Mouse (Mus musculus): ENCODE data around the gene Il25. TPM values are rescaled to one million over a fixed set of nuclear protein-coding genes. Genes with fewer than 3 reads are reported as not detected.
"Not testable (repeated sequence)": the region's sequence is repeated elsewhere in the genome, so short reads cannot be mapped to it uniquely, and the experiment has no call there.

Il25 gene
- total RNA-seq, 2 experiments from 2014 or later = not detected

- intact Hi-C loops (cut with DNase I) = no loop called here
- no peak for DNase-seq (ENCODE audit: low spot score in 2 of 2)
These were observed 35.8 kb downstream of the Il25 start for GRCm38 (mm10) chr14:54968344-54968743.

DNA sequence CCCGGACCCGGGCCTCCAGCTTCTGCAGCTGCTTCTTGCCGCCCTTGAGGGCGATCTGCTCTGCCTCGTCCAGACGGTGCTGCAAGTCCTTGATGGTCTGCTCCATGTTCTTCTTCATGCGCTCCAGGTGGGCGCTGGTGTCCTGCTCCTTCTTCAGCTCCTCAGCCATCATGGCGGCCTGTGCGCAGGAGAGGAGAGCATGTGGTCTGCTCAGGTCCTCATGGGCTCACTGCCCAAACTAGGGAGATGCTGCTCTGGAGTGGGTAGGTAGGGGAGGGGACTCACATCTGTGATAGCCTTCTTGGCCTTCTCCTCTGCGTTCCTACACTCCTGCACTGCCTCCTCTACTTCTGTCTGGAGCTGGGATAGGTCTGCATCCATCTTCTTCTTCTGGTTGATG, 40.3 kb downstream of the Il25 start:
- intact Hi-C loops (cut with DNase I) = not testable (repeated sequence)

DNA sequence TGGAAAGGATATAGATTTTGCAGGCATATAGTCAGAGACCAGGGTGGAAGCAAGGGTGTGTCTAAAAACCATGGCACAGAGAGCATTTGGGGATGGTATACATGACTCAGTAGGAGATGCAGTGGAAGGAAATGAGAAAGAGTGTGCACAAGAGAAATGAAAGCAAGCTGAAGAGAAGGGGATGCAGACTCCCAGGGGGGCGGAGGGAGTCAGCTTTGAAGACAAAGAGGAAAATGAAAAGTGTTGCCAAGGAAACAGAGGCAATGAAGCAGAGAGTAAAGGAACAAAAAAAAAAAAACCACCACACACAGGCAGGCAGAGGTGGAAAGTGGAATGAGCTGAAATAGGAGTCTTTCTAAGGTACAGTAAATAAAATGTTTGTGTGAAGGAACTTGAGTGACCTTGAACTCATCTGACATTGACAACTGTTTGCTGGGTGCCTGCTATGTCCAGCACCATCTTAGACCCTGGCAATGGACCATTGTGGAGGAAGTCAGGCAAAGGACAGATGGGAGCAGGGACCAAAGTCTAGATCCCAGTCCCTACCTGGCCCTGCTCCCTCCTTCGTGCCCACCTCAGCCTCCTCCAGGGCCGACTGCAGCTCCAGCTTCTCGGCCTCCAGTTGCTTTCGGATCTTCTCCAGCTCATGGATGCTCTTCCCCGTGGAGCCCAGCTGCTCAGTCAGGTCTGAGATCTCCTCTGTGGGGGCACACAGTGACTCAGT, 41.7 kb downstream of the Il25 start:
- intact Hi-C loops (cut with DNase I) = loop anchor here (1.0 kb wide), 1 partner anchor 26 kb away; no protein-coding TSS in a partner anchor
- peak; percentile 34 to 61 for DNase-seq (ENCODE audit: low spot score in 2 of 2)

More for the DNA sequence above, 40.3 kb downstream of the Il25 start:
- DNase-seq (ENCODE audit: low spot score in 2 of 2) = not testable (repeated sequence)

DNA sequence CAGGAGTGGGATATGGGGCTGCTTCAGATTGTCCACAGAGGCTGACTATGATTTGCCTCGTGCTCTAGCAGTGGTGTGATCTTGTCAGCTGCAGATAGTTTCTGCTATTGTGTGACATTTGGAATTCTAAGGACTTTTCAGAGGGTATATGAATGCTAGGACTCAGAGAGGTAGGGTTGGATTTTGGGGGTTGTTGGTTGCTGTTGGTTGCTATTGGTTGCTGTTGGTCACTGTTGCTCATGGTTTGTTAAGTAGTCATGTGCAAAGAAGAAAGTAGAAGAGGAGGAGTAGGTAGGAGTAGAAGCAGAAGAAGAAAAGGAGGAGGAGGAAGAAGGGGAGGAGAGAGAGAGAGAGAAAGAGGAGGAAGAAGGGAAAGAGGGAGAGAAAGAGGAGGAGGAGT, 44.1 kb downstream of the Il25 start, which contains the start of gene Gm17428:
Gm17428 (plus strand) TSS at position 301 of the 400 bp plus-strand sequence.
- intact Hi-C loops (cut with DNase I) = no loop called here
- DNase-seq (ENCODE audit: low spot score in 2 of 2) = no peak

DNA sequence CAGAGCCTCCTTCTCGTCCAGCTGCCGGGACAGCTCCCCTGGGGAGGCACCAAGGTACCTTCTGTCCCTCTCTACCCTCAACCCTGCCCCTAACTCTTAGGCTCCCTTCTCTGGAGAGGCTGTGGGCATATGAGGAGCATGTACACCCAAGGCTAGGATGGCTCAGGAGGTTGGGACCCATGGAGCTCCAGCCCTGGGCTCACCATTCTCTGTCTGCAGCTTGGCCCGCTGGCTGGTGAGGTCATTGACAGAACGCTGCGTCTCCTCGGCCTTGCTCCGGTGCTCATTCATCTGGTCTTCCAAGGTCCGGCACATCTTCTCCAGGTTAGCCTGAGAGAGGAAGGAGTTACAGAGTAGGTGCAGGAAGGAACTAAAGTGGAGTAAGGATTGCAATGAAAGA, 46.2 kb downstream of the Il25 start:
- no peak for DNase-seq (ENCODE audit: low spot score in 2 of 2)
- intact Hi-C loops (cut with DNase I) = no loop called here

DNA sequence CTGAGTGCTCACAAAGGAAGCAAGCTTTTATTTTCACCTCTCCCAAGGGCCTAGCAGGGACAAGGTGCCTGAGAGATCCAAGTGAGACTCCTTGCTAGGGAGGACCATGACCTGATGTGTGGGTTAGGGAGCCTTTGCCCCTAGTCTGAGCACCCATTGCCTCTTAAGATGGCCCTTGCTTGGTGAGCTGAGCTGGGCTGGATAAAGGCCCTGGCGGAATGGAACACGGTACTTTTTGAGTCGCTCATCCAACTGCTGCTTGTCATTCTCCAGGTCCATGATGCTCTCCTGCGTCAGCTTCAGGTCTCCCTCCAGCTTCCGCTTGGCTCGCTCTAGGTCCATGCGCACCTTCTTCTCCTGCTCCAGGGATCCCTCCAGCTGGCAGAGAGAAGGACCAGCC, 49.4 kb downstream of the Il25 start:
- DNase-seq (ENCODE audit: low spot score in 2 of 2) = no peak
- intact Hi-C loops (cut with DNase I) = no loop called here

Small RNA genes within 50 kb of the gene (microRNA-seq; reads per million reads assigned to microRNA genes)
- gene Mir208a = 2.7 to 4.0 reads per million in 2 experiments
- 3.4 to 5.4 reads per million in 2 experiments for gene Mir208b

Other genes starting within 250 kb of the Il25 start
- gene 1700123O20Rik, start 246.5 kb upstream of the Il25 start, total RNA-seq (2021) = 10 to 100 TPM; 22.8 to 24.2 TPM
- 100 to 1,000 TPM; 180 to 192 TPM for gene Acin1, start 245.8 kb upstream of the Il25 start, total RNA-seq (2021)
- gene Gm29776, start 233.9 kb upstream of the Il25 start, total RNA-seq (2021) = under 1 TPM in 1 of 2 experiments, not detected in 1; 0.14 TPM
- gene Cebpe, start 220.5 kb upstream of the Il25 start, total RNA-seq (2021) = not detected
- 10 to 100 TPM; 53.9 to 60.2 TPM for gene Slc7a8, start 150.7 kb upstream of the Il25 start, total RNA-seq (2021)
- not detected for gene Rnf212b, start 118.6 kb upstream of the Il25 start, total RNA-seq (2021)
- gene Homez, start 61.7 kb upstream of the Il25 start, total RNA-seq (2021) = 10 to 100 TPM; 17.7 to 23.0 TPM
- 10 to 100 TPM; 13.5 to 16.4 TPM for gene Ppp1r3e, start 55.1 kb upstream of the Il25 start, total RNA-seq (2021)
- gene Bcl2l2, start 49.3 kb upstream of the Il25 start, total RNA-seq (2021) = 100 to 1,000 TPM; 135 to 136 TPM
- gene Gm20521, start 49.3 kb upstream of the Il25 start, total RNA-seq (2021) = 10 to 100 TPM in 1 of 2 experiments, 1 to 10 TPM in 1; 3.2 to 16.8 TPM
- gene Pabpn1, start 40.2 kb upstream of the Il25 start, total RNA-seq (2021) = 100 to 1,000 TPM; 204 to 231 TPM
- gene Slc22a17, start 19.6 kb upstream of the Il25 start, total RNA-seq (2021) = 100 to 1,000 TPM; 628 to 630 TPM
- gene Efs, start 6.6 kb upstream of the Il25 start, total RNA-seq (2021) = 1 to 10 TPM; 7.4 to 8.1 TPM
- 10 to 100 TPM; 48.1 to 63.0 TPM for gene Cmtm5, start 3.6 kb downstream of the Il25 start, total RNA-seq (2021)
- gene Myh6, start 34.2 kb downstream of the Il25 start, total RNA-seq (2021) = 1 to 10 TPM; 5.4 to 8.7 TPM
- not detected for gene Gm17428, start 44.2 kb downstream of the Il25 start, total RNA-seq (2021)
- 10 to 100 TPM; 18.0 to 19.6 TPM for gene Myh7, start 61.9 kb downstream of the Il25 start, total RNA-seq (2021)
- 10 to 100 TPM; 23.0 to 26.4 TPM for gene Ngdn, start 82.8 kb downstream of the Il25 start, total RNA-seq (2021)
- 10 to 100 TPM; 37.5 to 47.1 TPM for gene Zfhx2, start 159.6 kb downstream of the Il25 start, total RNA-seq (2021)
- 10 to 100 TPM; 23.8 to 25.0 TPM for gene Thtpa, start 162.1 kb downstream of the Il25 start, total RNA-seq (2021)
- gene Ap1g2, start 173.9 kb downstream of the Il25 start, total RNA-seq (2021) = 10 to 100 TPM; 10.3 to 11.3 TPM
- gene Jph4, start 184.2 kb downstream of the Il25 start, total RNA-seq (2021) = 100 to 1,000 TPM; 317 to 338 TPM